In genomic region chr10:111554651-111555050, GRCm38 (mm10) we compare ENCODE assay signal across 28 mouse cellular contexts. TPM values are rescaled to one million over a fixed set of nuclear protein-coding genes. Genes with fewer than 3 reads are reported as not detected.
A peak's percentile ranks its signal among the peaks of the same experiment; 100 is the strongest.
DNase-seq lines count a peak whose midpoint lies in the region; ATAC-seq and TF ChIP-seq lines count a peak whose summit lies in the region.
"Had no signal": no experiment of that assay in that cellular context is flagged by ENCODE, and none has a peak within 500 bp of the region (broad histone marks: within the 10 kb centered on the region; RNA-seq: fewer than 3 reads in every experiment).

No protein-coding gene starts in this region.

- H3K4me3 ChIP-seq in kidney, embryonic 15.5 days (replicated peaks): no peak overlapping the region
- no peak overlapping the region for H3K4me3 ChIP-seq in spleen, adult 2 months (ENCODE audit: extremely low read depth, insufficient read depth, insufficient read length)
- H3K4me3 ChIP-seq: embryonic facial prominence, embryonic 10.5 days; embryonic facial prominence, embryonic 13.5 days; forebrain, embryonic 10.5 days; forebrain, embryonic 13.5 days; heart, embryonic 12.5 days; heart, embryonic 15.5 days; hindbrain, embryonic 10.5 days; hindbrain, embryonic 13.5 days had no signal

- H3K4me1 ChIP-seq in kidney, embryonic 15.5 days: peaks cover 41% of the 10 kb centered on the region
- no peaks in the 10 kb centered on the region for H3K4me1 ChIP-seq in spleen, adult 2 months (ENCODE audit: control insufficient read depth, insufficient read depth, insufficient read length)

- H3K9ac ChIP-seq in kidney, embryonic 15.5 days: no peak overlapping the region
- H3K9ac ChIP-seq: embryonic facial prominence, embryonic 13.5 days; forebrain, embryonic 13.5 days; forebrain, postnatal 0 days; heart, embryonic 12.5 days; heart, embryonic 15.5 days; hindbrain, embryonic 13.5 days had no signal

- no peaks in the 10 kb centered on the region for H3K9me3 ChIP-seq in kidney, embryonic 15.5 days (replicated peaks)
- H3K9me3 ChIP-seq: embryonic facial prominence, embryonic 10.5 days; embryonic facial prominence, embryonic 13.5 days; forebrain, embryonic 10.5 days; forebrain, embryonic 13.5 days; heart, embryonic 15.5 days; hindbrain, embryonic 10.5 days had no signal

- no peak for TF ChIP-seq CTCF in spleen, adult 2 months (IDR thresholded peaks at IDR 0.05; ENCODE audit: extremely low read depth, insufficient read depth, insufficient read length, insufficient replicate concordance)

- no peak for ATAC-seq in kidney, embryonic 15.5 days (replicated peaks; ENCODE audit: low FRiP score)
- peak; percentile 65 for ATAC-seq in neutrophil, adult 5-6 weeks (ENCODE audit: extremely low read depth, insufficient number of reproducible peaks, low FRiP score, poor library complexity, severe bottlenecking)
- no peak for ATAC-seq in activated CD4-positive, CD25-positive, alpha-beta regulatory T cell, adult 4 months
- ATAC-seq: forebrain, embryonic 13.5 days; forebrain, postnatal 0 days; hindbrain, embryonic 16.5 days had no signal

- TF ChIP-seq POLR2A in spleen, adult 2 months (IDR thresholded peaks at IDR 0.05; ENCODE audit: low read depth, low read length): no peak

- H3K27me3 ChIP-seq in kidney, embryonic 15.5 days: no peaks in the 10 kb centered on the region
- no peaks in the 10 kb centered on the region for H3K27me3 ChIP-seq in spleen, adult 2 months (ENCODE audit: control insufficient read depth, insufficient read depth, low read length)
- H3K27me3 ChIP-seq: embryonic facial prominence, embryonic 13.5 days; forebrain, embryonic 13.5 days; heart, embryonic 12.5 days; heart, embryonic 15.5 days; hindbrain, embryonic 13.5 days had no signal

- no peak overlapping the region for H3K4me2 ChIP-seq in kidney, embryonic 15.5 days
- H3K4me2 ChIP-seq: embryonic facial prominence, embryonic 13.5 days; forebrain, embryonic 13.5 days; heart, embryonic 12.5 days; heart, embryonic 15.5 days; hindbrain, embryonic 13.5 days had no signal

- DNase-seq in kidney, adult 18-20 months: no peak
- DNase-seq in spleen, adult 2 months (ENCODE audit: low read depth in 1 of 2, low spot score in 2 of 2): peak; percentile 7 to 50
- DNase-seq in spleen, adult 12 weeks (ENCODE audit: low spot score): no peak
- no peak for DNase-seq in testis, postnatal 14 days (ENCODE audit: low spot score)
- DNase-seq: adrenal gland, adult 8-10 months; adrenal gland, postnatal 25 days; cerebellum, adult 11-12 months; cerebellum, adult 8-10 months; cerebellum, postnatal 10 days; cerebellum, postnatal 36 days; embryo, embryonic 11 days; forebrain, postnatal 0 days; gastrocnemius, postnatal 25 days; heart, adult 18-20 months; heart, postnatal 10 days; heart, postnatal 36 days had no signal

- H3K36me3 ChIP-seq in kidney, embryonic 15.5 days: no peaks in the 10 kb centered on the region
- no peaks in the 10 kb centered on the region for H3K36me3 ChIP-seq in spleen, adult 2 months (ENCODE audit: control insufficient read depth, insufficient read depth, low read length)
- H3K36me3 ChIP-seq: embryonic facial prominence, embryonic 10.5 days; embryonic facial prominence, embryonic 13.5 days; forebrain, embryonic 10.5 days; heart, embryonic 12.5 days; heart, embryonic 15.5 days; hindbrain, embryonic 10.5 days; hindbrain, embryonic 13.5 days had no signal

- WGBS in kidney, embryonic 15.5 days: 85% methylated on average over 5 of the region's 5 CpGs
- WGBS in spleen, adult 2 months: 45% methylated on average over 5 of the region's 5 CpGs

- 0 out of 2 replicates have a peak overlapping the region, but pooled peaks have one; percentile 13 for H3K27ac ChIP-seq in kidney, embryonic 15.5 days
- H3K27ac ChIP-seq in spleen, adult 2 months (ENCODE audit: insufficient read depth, low read length): no peak overlapping the region
- H3K27ac ChIP-seq: embryonic facial prominence, embryonic 10.5 days; embryonic facial prominence, embryonic 13.5 days; forebrain, embryonic 10.5 days; forebrain, embryonic 13.5 days; heart, embryonic 15.5 days; hindbrain, embryonic 10.5 days; hindbrain, embryonic 13.5 days had no signal

RNA-seq across cellular contexts. Expression of gene Phlda1, which starts 48.6 kb away (rescaled TPM):
- polyA plus RNA-seq in kidney, embryonic 15.5 days (2015; fragmentation: Nextera tagmentation; extraction: Ambion mirVana): 38.2 and 38.6 TPM in 2 replicates
- 5.0 and 6.0 TPM in 2 replicates for polyA plus RNA-seq in spleen, adult 2 months (2012; rRNA removed)
- 2.0 and 4.5 TPM in 2 replicates for total RNA-seq in neutrophil, adult 5-6 weeks (2017)
- 1 to 10 TPM; 4.9 to 5.6 TPM for polyA plus RNA-seq in activated CD4-positive, CD25-positive, alpha-beta regulatory T cell, adult 4 months (2017; shearing (Covaris generic))

Comparison
In these comparisons a context has a peak if more than half of its experiments do, and no peak if none do; other contexts are left out.
1. DNase-seq: peak in spleen, adult 2 months (2 of 2); none in kidney, adult 18-20 months (single experiment), spleen, adult 12 weeks (single experiment) and testis, postnatal 14 days (single experiment).